Mouse (Mus musculus) liver, embryonic 11.5 days (tissue): Measurements from ENCODE around the gene Hivep2. TPM values are rescaled to one million over a fixed set of nuclear protein-coding genes. Genes with fewer than 3 reads are reported as not detected.

ENCODE experiments used
- ATAC-seq: fragments of 200-750 bp; cut with Nextera tagmentation; replicated peaks from 2 replicates; pipeline ENCODE4 v1.8.0; 2017; ENCODE audit warnings: moderate number of reproducible peaks, mild to moderate bottlenecking, moderate TSS enrichment, moderate library complexity; ENCODE audit not compliant: low FRiP score
- DNase-seq: peaks from one replicate; pipeline ENCODE4 v3.0.0-alpha.2; 2017; ENCODE audit warnings: low spot score
- H3K27ac ChIP-seq: fragments of 300-500 bp; sonication (generic); 2 replicates; pipeline ENCODE4 v1.5.1; 2014; ENCODE audit warnings: mild to moderate bottlenecking, low read depth, low read length, control low read depth
- H3K27me3 ChIP-seq: fragments of 300-500 bp; sonication (generic); replicated peaks from 2 replicates; pipeline ENCODE4 v1.6.1; 2014; ENCODE audit warnings: low read length, mixed read lengths; ENCODE audit not compliant: control insufficient read depth, insufficient read depth
- H3K36me3 ChIP-seq: fragments of 300-500 bp; sonication (generic); 2 replicates; pipeline ENCODE4 v1.6.1; 2014; ENCODE audit warnings: mild to moderate bottlenecking, low read length, moderate library complexity, mixed read lengths; ENCODE audit not compliant: control insufficient read depth, insufficient read depth
- H3K4me1 ChIP-seq: fragments of 300-500 bp; sonication (generic); replicated peaks from 2 replicates; pipeline ENCODE4 v1.6.1; 2014; ENCODE audit warnings: low read length, mixed read lengths; ENCODE audit not compliant: control insufficient read depth, insufficient read depth
- H3K4me2 ChIP-seq: fragments of 300-500 bp; sonication (generic); 2 replicates; pipeline ENCODE4 v1.6.1; 2014; ENCODE audit warnings: mild to moderate bottlenecking, control low read depth, moderate library complexity
- H3K4me3 ChIP-seq: fragments of 300-500 bp; sonication (generic); 2 replicates; pipeline ENCODE4 v1.5.1; 2014; ENCODE audit warnings: low read depth, low read length, control low read depth
- H3K9ac ChIP-seq: fragments of 300-500 bp; sonication (generic); 2 replicates; pipeline ENCODE4 v1.6.1; 2014; ENCODE audit warnings: low read depth, low read length, control low read depth
- H3K9me3 ChIP-seq: fragments of 300-500 bp; sonication (generic); 2 replicates; pipeline ENCODE4 v1.6.1; 2016; ENCODE audit warnings: low read length, inconsistent platforms, mixed read lengths; ENCODE audit not compliant: control insufficient read depth
- WGBS: fragments of 180-500 bp; shearing (Covaris S2); extraction: QIAGEN DNeasy Blood & Tissue Kit; methylation state at CpG from one replicate; pipeline ENCODE4 v1.1.7; 2014; 5-methylcytosine and 5-hydroxymethylcytosine counted together
- polyA plus RNA-seq: library from polyadenylated mRNA; unstranded; fragments of >200 nt; fragmentation: Nextera tagmentation; extraction: Ambion mirVana; gene quantifications from 2 replicates; pipeline ENCODE4 v1.2.1, GENCODE M21; 2014

The Hivep2 gene
- polyA plus RNA-seq, 1 experiment from 2014 or later: 2.2 TPM

- H3K4me1 ChIP-seq: no peaks in the 10 kb centered on the region
- H3K27me3 ChIP-seq: no peaks in the 10 kb centered on the region
- no peaks in the 10 kb centered on the region for H3K9me3 ChIP-seq
- H3K27ac ChIP-seq: no peak overlapping the region
- ATAC-seq (no peak), DNase-seq (no peak)
- 75% methylated on average over 4 of the region's 4 CpGs for WGBS
- H3K4me3 ChIP-seq: no peak overlapping the region
- no peak overlapping the region for H3K4me2 ChIP-seq
- H3K36me3 ChIP-seq: no peaks in the 10 kb centered on the region
- H3K9ac ChIP-seq: no peak overlapping the region
Measured at GRCm38 (mm10) chr10:14063226-14063625, 97.4 kb downstream of the Hivep2 start.

- H3K4me3 ChIP-seq: no peak overlapping the region
- no peak overlapping the region for H3K9ac ChIP-seq
- no peak for ATAC-seq
- H3K36me3 ChIP-seq: no peaks in the 10 kb centered on the region
- WGBS: 74% methylated on average over 15 of the region's 15 CpGs
- H3K4me2 ChIP-seq: no peak overlapping the region
- H3K27me3 ChIP-seq: no peaks in the 10 kb centered on the region
- DNase-seq: no peak
- no peaks in the 10 kb centered on the region for H3K9me3 ChIP-seq
- no peak overlapping the region for H3K27ac ChIP-seq
- no peaks in the 10 kb centered on the region for H3K4me1 ChIP-seq
Measured at GRCm38 (mm10) chr10:14064759-14065395, 99.0 kb downstream of the Hivep2 start.

GRCm38 (mm10) chr10:14067802-14068201 is 101.9 kb downstream of the Hivep2 start:
- H3K4me3 ChIP-seq: no peak overlapping the region
- no peaks in the 10 kb centered on the region for H3K4me1 ChIP-seq
- no peak overlapping the region for H3K27ac ChIP-seq
- DNase-seq (no peak), ATAC-seq (no peak)
- no peaks in the 10 kb centered on the region for H3K9me3 ChIP-seq
- H3K4me2 ChIP-seq: no peak overlapping the region
- H3K9ac ChIP-seq: no peak overlapping the region
- WGBS: 67% methylated on average over 4 of the region's 4 CpGs
- H3K36me3 ChIP-seq: no peaks in the 10 kb centered on the region
- no peaks in the 10 kb centered on the region for H3K27me3 ChIP-seq

GRCm38 (mm10) chr10:14070498-14071079 is 104.7 kb downstream of the Hivep2 start:
- H3K9me3 ChIP-seq: no peaks in the 10 kb centered on the region
- H3K4me1 ChIP-seq: no peaks in the 10 kb centered on the region
- DNase-seq: no peak
- no peak for ATAC-seq
- H3K36me3 ChIP-seq: no peaks in the 10 kb centered on the region
- no peak overlapping the region for H3K9ac ChIP-seq
- no peaks in the 10 kb centered on the region for H3K27me3 ChIP-seq
- no peak overlapping the region for H3K4me2 ChIP-seq
- H3K27ac ChIP-seq: no peak overlapping the region
- WGBS: 71% methylated on average over 5 of the region's 5 CpGs
- no peak overlapping the region for H3K4me3 ChIP-seq

GRCm38 (mm10) chr10:14072504-14072903 is 106.6 kb downstream of the Hivep2 start:
- Histone ChIP-seq H3K4me1 (no peaks in the 10 kb centered on the region), H3K9me3 (no peaks in the 10 kb centered on the region), H3K36me3 (no peaks in the 10 kb centered on the region), H3K27ac (no peak overlapping the region), H3K9ac (no peak overlapping the region), H3K27me3 (no peaks in the 10 kb centered on the region), H3K4me3 (no peak overlapping the region), H3K4me2 (no peak overlapping the region)
- ATAC-seq (no peak), DNase-seq (no peak)
- 87% methylated on average over 3 of the region's 3 CpGs for WGBS

GRCm38 (mm10) chr10:14075767-14076166 is 109.9 kb downstream of the Hivep2 start:
- H3K9me3 ChIP-seq: no peaks in the 10 kb centered on the region
- WGBS: 77% methylated on average over 5 of the region's 5 CpGs
- no peaks in the 10 kb centered on the region for H3K27me3 ChIP-seq
- H3K4me3 ChIP-seq: no peak overlapping the region
- H3K27ac ChIP-seq: no peak overlapping the region
- no peak overlapping the region for H3K4me2 ChIP-seq
- no peak overlapping the region for H3K9ac ChIP-seq
- ATAC-seq (no peak), DNase-seq (no peak)
- no peaks in the 10 kb centered on the region for H3K36me3 ChIP-seq
- no peaks in the 10 kb centered on the region for H3K4me1 ChIP-seq

- ATAC-seq (no peak), DNase-seq (no peak)
- H3K9ac ChIP-seq: no peak overlapping the region
- no peaks in the 10 kb centered on the region for H3K27me3 ChIP-seq
- 78% methylated on average over 9 of the region's 9 CpGs for WGBS
- no peaks in the 10 kb centered on the region for H3K36me3 ChIP-seq
- no peaks in the 10 kb centered on the region for H3K9me3 ChIP-seq
- H3K4me1 ChIP-seq: no peaks in the 10 kb centered on the region
- H3K27ac ChIP-seq: no peak overlapping the region
- no peak overlapping the region for H3K4me3 ChIP-seq
- no peak overlapping the region for H3K4me2 ChIP-seq
Measured at GRCm38 (mm10) chr10:14076880-14077279, 111.0 kb downstream of the Hivep2 start.

- Histone ChIP-seq H3K4me3 (no peak overlapping the region), H3K27me3 (no peaks in the 10 kb centered on the region), H3K9ac (no peak overlapping the region), H3K36me3 (no peaks in the 10 kb centered on the region), H3K4me1 (no peaks in the 10 kb centered on the region), H3K4me2 (no peak overlapping the region), H3K9me3 (no peaks in the 10 kb centered on the region), H3K27ac (no peak overlapping the region)
- WGBS: 83% methylated on average over 6 of the region's 6 CpGs
- DNase-seq (no peak), ATAC-seq (no peak)
Measured at GRCm38 (mm10) chr10:14080830-14081229, 115.0 kb downstream of the Hivep2 start.

- H3K36me3 ChIP-seq: no peaks in the 10 kb centered on the region
- no peak for DNase-seq
- H3K27me3 ChIP-seq: no peaks in the 10 kb centered on the region
- no peak overlapping the region for H3K27ac ChIP-seq
- no peaks in the 10 kb centered on the region for H3K9me3 ChIP-seq
- H3K4me3 ChIP-seq: no peak overlapping the region
- WGBS: 79% methylated on average over 3 of the region's 3 CpGs
- H3K4me1 ChIP-seq: no peaks in the 10 kb centered on the region
- no peak overlapping the region for H3K4me2 ChIP-seq
- H3K9ac ChIP-seq: no peak overlapping the region
- no peak for ATAC-seq
Measured at GRCm38 (mm10) chr10:14081824-14082223, 115.9 kb downstream of the Hivep2 start.
